Mouse (Mus musculus) kidney, embryonic 15.5 days (tissue): ENCODE data around the gene Slc25a42. TPM values are rescaled to one million over a fixed set of nuclear protein-coding genes. Genes with fewer than 3 reads are reported as not detected.
A peak's percentile ranks its signal among the peaks of the same experiment; 100 is the strongest.

Experiments used
- ATAC-seq: fragments of 200-750 bp; cut with Nextera tagmentation; replicated peaks from 2 replicates; pipeline ENCODE4 v1.8.0; 2017; ENCODE audit warnings: moderate TSS enrichment; ENCODE audit not compliant: low FRiP score
- H3K27ac ChIP-seq: fragments of 300-500 bp; sonication (generic); 2 replicates; pipeline ENCODE4 v1.5.1; 2015; ENCODE audit warnings: mild to moderate bottlenecking, inconsistent platforms
- H3K27me3 ChIP-seq: fragments of 300-500 bp; sonication (generic); 2 replicates; pipeline ENCODE4 v1.6.1; 2015; ENCODE audit warnings: inconsistent platforms
- H3K36me3 ChIP-seq: fragments of 300-500 bp; sonication (generic); 2 replicates; pipeline ENCODE4 v1.6.1; 2015; ENCODE audit warnings: inconsistent platforms
- H3K4me1 ChIP-seq: fragments of 300-500 bp; sonication (generic); 2 replicates; pipeline ENCODE4 v1.6.1; 2015; ENCODE audit warnings: inconsistent platforms
- H3K4me2 ChIP-seq: fragments of 300-500 bp; sonication (generic); 2 replicates; pipeline ENCODE4 v1.6.1; 2015; ENCODE audit warnings: moderate library complexity, mild to moderate bottlenecking, inconsistent platforms
- H3K4me3 ChIP-seq: fragments of 300-500 bp; sonication (generic); replicated peaks from 2 replicates; pipeline ENCODE4 v1.5.1; 2015; ENCODE audit warnings: mild to moderate bottlenecking, inconsistent platforms
- H3K9ac ChIP-seq: fragments of 300-500 bp; sonication (generic); 2 replicates; pipeline ENCODE4 v1.6.1; 2015; ENCODE audit warnings: mild to moderate bottlenecking, inconsistent platforms
- H3K9me3 ChIP-seq: fragments of 300-500 bp; sonication (generic); replicated peaks from 2 replicates; pipeline ENCODE4 v1.6.1; 2016; ENCODE audit warnings: inconsistent platforms
- WGBS: fragments of 180-500 bp; shearing (Covaris S2); methylation state at CpG from one replicate; pipeline ENCODE4 v1.1.7; 2015; ENCODE audit warnings: mixed read lengths; 5-methylcytosine and 5-hydroxymethylcytosine counted together
- polyA plus RNA-seq: library from polyadenylated mRNA; unstranded; fragments of >200 nt; fragmentation: Nextera tagmentation; extraction: Ambion mirVana; gene quantifications from 2 replicates; pipeline ENCODE4 v1.2.1, GENCODE M21; 2015

Slc25a42 gene
- polyA plus RNA-seq, 1 experiment from 2014 or later: 4.8 TPM

- H3K27ac ChIP-seq: no peak overlapping the region
- no peaks in the 10 kb centered on the region for H3K36me3 ChIP-seq
- peak overlapping the region; percentile 99 for H3K4me2 ChIP-seq
- no peaks in the 10 kb centered on the region for H3K9me3 ChIP-seq
- peak overlapping the region; percentile 73 for H3K4me3 ChIP-seq
- ATAC-seq: no peak
- 84% methylated on average over 1 of the region's 1 CpGs for WGBS
- H3K4me1 ChIP-seq: peaks cover 23% of the 10 kb centered on the region
- peak overlapping the region; percentile 68 for H3K9ac ChIP-seq
- no peaks in the 10 kb centered on the region for H3K27me3 ChIP-seq
Observed at GRCm38 (mm10) chr8:70211275-70211674, 830 bp downstream of the Slc25a42 start.

DNA sequence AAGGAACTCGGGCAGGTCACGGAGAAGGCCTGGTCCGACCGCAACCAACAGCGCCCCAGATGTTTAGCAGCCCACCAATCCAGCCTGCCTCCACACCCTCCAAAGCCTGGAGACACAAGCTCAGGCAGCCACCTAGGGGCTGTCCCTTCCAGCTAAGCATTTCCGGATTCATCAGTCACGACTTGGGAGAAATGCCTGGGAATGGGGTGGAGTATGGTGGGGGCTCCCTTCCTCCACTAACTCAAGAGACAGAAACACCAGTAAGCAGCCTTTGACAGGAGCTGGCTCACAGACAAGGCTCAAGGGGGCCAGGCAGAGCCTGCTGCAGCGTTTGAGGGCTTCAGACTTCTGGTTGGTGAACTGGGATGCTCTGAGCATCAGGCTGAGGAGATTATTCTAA, 1.6 kb downstream of the Slc25a42 start:
- no peak for ATAC-seq
- Histone ChIP-seq H3K9me3 (no peaks in the 10 kb centered on the region), H3K27me3 (no peaks in the 10 kb centered on the region), H3K9ac (no peak overlapping the region), H3K4me1 (peaks cover 23% of the 10 kb centered on the region), H3K4me3 (no peak overlapping the region), H3K36me3 (no peaks in the 10 kb centered on the region), H3K4me2 (peak overlapping the region; percentile 22), H3K27ac (no peak overlapping the region)
- 14% methylated on average over 8 of the region's 8 CpGs for WGBS

GRCm38 (mm10) chr8:70208130-70208529, 4.0 kb downstream of the Slc25a42 start:
- no peak for ATAC-seq

DNA sequence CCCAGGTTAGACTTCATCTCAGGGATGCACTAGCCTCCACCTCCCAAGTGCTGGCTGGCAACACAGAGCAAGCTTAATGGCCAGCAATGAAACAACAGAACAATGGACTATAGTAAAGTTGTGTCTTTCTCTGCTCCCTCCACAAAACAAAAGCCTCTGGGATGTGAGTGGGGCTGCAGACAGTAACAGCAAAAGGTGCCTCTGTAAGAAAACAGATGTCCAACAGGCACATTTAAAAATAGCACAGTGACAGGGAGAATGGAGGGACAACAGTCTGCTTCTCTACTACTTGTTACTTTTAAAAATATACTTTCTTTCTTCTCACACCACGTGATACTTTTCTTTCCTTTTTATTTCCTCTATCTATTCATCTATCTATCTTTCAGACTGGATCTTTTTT, 7.3 kb downstream of the Slc25a42 start:
- no peaks in the 10 kb centered on the region for H3K27me3 ChIP-seq
- ATAC-seq: no peak
- WGBS: 55% methylated on average over 1 of the region's 1 CpGs
- no peak overlapping the region for H3K27ac ChIP-seq
- no peak overlapping the region for H3K4me3 ChIP-seq
- H3K36me3 ChIP-seq: no peaks in the 10 kb centered on the region
- H3K9me3 ChIP-seq: no peaks in the 10 kb centered on the region
- H3K4me1 ChIP-seq: peaks cover 6% of the 10 kb centered on the region; the same call in 1 of the 2 replicates
- H3K9ac ChIP-seq: no peak overlapping the region
- no peak overlapping the region for H3K4me2 ChIP-seq

More at GRCm38 (mm10) chr8:70208130-70208529, 4.0 kb downstream of the Slc25a42 start:
- no peak overlapping the region for H3K9ac ChIP-seq
- 33% methylated on average over 1 of the region's 1 CpGs for WGBS
- no peak overlapping the region for H3K4me2 ChIP-seq
- no peak overlapping the region for H3K27ac ChIP-seq
- H3K4me3 ChIP-seq: no peak overlapping the region
- peaks cover 21% of the 10 kb centered on the region for H3K4me1 ChIP-seq
- H3K9me3 ChIP-seq: no peaks in the 10 kb centered on the region
- H3K36me3 ChIP-seq: no peaks in the 10 kb centered on the region
- H3K27me3 ChIP-seq: no peaks in the 10 kb centered on the region

GRCm38 (mm10) chr8:70203072-70203471, 9.0 kb downstream of the Slc25a42 start:
- H3K9me3 ChIP-seq: no peaks in the 10 kb centered on the region
- ATAC-seq: no peak
- 76% methylated on average over 4 of the region's 4 CpGs for WGBS
- no peak overlapping the region for H3K27ac ChIP-seq
- H3K36me3 ChIP-seq: no peaks in the 10 kb centered on the region
- H3K27me3 ChIP-seq: no peaks in the 10 kb centered on the region
- H3K9ac ChIP-seq: no peak overlapping the region
- no peak overlapping the region for H3K4me3 ChIP-seq
- H3K4me1 ChIP-seq: peaks cover 6% of the 10 kb centered on the region; the same call in 1 of the 2 replicates
- no peak overlapping the region for H3K4me2 ChIP-seq

DNA sequence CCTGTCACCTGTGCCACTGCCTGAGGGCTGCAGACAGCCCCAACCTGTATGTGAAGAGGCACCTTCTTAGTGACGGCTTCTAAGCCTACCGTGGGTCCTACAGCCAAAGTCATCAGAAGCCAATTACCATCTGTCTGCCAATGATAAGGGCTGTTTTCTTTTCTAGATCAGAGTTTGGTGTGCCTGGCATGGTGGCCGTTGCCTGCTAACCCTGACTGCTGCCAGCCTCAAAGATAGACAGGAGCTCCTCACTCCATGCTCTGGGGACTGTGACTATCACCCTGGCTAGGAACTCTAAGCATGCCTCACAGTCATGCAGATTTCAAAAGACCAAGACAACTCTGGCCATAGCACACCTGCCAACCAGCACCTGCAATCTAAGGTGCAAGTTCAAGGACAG, 10.7 kb downstream of the Slc25a42 start:
- H3K9ac ChIP-seq: no peak overlapping the region
- H3K4me1 ChIP-seq: peaks cover 6% of the 10 kb centered on the region; the same call in 1 of the 2 replicates
- H3K9me3 ChIP-seq: no peaks in the 10 kb centered on the region
- 73% methylated on average over 3 of the region's 3 CpGs for WGBS
- H3K4me2 ChIP-seq: no peak overlapping the region
- no peaks in the 10 kb centered on the region for H3K36me3 ChIP-seq
- no peak; the same call in 1 of the 2 replicates for ATAC-seq
- H3K27me3 ChIP-seq: no peaks in the 10 kb centered on the region
- no peak overlapping the region for H3K27ac ChIP-seq
- H3K4me3 ChIP-seq: no peak overlapping the region

- WGBS: 49% methylated on average over 5 of the region's 5 CpGs
- Histone ChIP-seq H3K27ac (no peak overlapping the region), H3K4me3 (no peak overlapping the region), H3K4me2 (no peak overlapping the region), H3K36me3 (no peaks in the 10 kb centered on the region), H3K27me3 (no peaks in the 10 kb centered on the region), H3K4me1 (peaks cover 6% of the 10 kb centered on the region; the same call in 1 of the 2 replicates), H3K9ac (no peak overlapping the region), H3K9me3 (no peaks in the 10 kb centered on the region)
- ATAC-seq: peak; percentile 47
Observed at GRCm38 (mm10) chr8:70200098-70200681, 11.9 kb downstream of the Slc25a42 start.

DNA sequence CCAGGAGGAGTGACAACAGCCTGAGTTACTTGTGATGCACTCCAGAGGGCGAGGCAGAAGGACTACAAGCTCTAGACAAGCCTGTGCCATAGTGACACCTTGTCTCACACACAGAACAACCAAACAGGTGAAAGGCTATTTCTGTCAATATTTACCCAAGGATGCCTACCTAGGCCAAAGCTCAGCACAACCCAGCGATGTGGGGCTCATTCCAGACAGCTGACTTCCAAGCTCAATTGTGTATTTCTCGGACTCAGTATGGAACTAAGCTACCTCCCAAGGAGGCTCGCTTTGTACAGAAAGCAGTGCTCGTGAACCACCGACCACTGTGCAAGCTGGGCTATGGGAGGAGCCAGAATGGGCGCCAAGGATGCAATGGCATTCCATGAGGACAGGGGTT, 14.5 kb downstream of the Slc25a42 start:
- Histone ChIP-seq H3K27ac (no peak overlapping the region), H3K27me3 (no peaks in the 10 kb centered on the region), H3K36me3 (no peaks in the 10 kb centered on the region), H3K4me3 (no peak overlapping the region), H3K4me2 (no peak overlapping the region), H3K9me3 (no peaks in the 10 kb centered on the region), H3K4me1 (peaks cover 6% of the 10 kb centered on the region; the same call in 1 of the 2 replicates), H3K9ac (no peak overlapping the region)
- 55% methylated on average over 7 of the region's 7 CpGs for whole genome bisulfite sequencing
- ATAC-seq: no peak

DNA sequence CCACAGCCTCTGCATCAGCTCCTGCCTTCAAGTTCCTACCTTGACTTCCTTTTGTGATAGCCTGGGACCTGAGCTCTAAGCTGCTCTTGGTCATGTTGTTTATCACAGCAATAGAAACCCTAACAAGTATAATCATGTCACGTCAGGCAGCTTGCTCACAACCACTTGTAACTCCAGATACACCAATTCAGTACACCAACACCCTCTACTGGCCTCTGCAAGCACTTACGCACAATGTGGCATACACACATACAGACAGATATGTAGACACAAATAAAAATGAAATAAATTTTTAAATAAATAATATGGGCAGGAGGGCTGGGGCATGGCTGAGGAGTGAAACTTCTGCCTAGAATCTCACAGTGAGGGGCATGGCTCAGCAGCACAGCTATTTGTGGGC, 16.3 kb downstream of the Slc25a42 start:
- WGBS: 73% methylated on average over 2 of the region's 2 CpGs
- no peaks in the 10 kb centered on the region for H3K9me3 ChIP-seq
- no peak overlapping the region for H3K4me2 ChIP-seq
- H3K27ac ChIP-seq: no peak overlapping the region
- no peaks in the 10 kb centered on the region for H3K36me3 ChIP-seq
- no peak for ATAC-seq
- H3K27me3 ChIP-seq: no peaks in the 10 kb centered on the region
- no peak overlapping the region for H3K4me3 ChIP-seq
- no peak overlapping the region for H3K9ac ChIP-seq
- peaks cover 6% of the 10 kb centered on the region; the same call in 1 of the 2 replicates for H3K4me1 ChIP-seq

GRCm38 (mm10) chr8:70194191-70194590, 17.9 kb downstream of the Slc25a42 start:
- Histone ChIP-seq H3K36me3 (no peaks in the 10 kb centered on the region), H3K9me3 (no peaks in the 10 kb centered on the region), H3K9ac (no peak overlapping the region), H3K4me2 (no peak overlapping the region), H3K27ac (no peak overlapping the region), H3K27me3 (no peaks in the 10 kb centered on the region), H3K4me3 (no peak overlapping the region), H3K4me1 (no peaks in the 10 kb centered on the region)
- ATAC-seq: no peak
- 78% methylated on average over 3 of the region's 3 CpGs for WGBS

DNA sequence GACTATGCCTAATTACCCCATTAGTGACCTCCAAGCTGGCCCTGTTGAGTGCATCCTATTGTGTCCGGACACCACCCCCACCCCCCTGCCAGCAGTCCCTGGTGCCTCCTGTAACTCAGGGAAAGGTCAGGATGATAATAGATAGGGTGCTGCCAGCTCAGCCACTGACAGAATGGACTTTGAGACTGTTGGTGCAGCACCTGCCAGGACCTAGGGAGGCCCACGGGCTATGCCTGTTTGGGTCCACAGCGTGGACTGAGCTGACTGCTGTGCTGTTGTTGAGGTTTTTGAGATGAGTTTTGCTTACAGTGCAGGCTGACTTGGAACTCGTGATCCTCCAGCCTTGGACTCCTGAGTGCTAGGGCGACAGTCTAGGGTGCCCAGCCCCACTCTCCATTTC, 18.9 kb downstream of the Slc25a42 start:
- no peaks in the 10 kb centered on the region for H3K27me3 ChIP-seq
- no peak overlapping the region for H3K27ac ChIP-seq
- H3K9ac ChIP-seq: no peak overlapping the region
- 66% methylated on average over 5 of the region's 5 CpGs for WGBS
- no peaks in the 10 kb centered on the region for H3K36me3 ChIP-seq
- H3K9me3 ChIP-seq: no peaks in the 10 kb centered on the region
- H3K4me3 ChIP-seq: no peak overlapping the region
- no peak overlapping the region for H3K4me2 ChIP-seq
- H3K4me1 ChIP-seq: no peaks in the 10 kb centered on the region
- no peak for ATAC-seq

GRCm38 (mm10) chr8:70188707-70189106, 23.4 kb downstream of the Slc25a42 start:
- H3K36me3 ChIP-seq: peaks cover 6% of the 10 kb centered on the region; the same call in 1 of the 2 replicates
- H3K4me3 ChIP-seq: no peak overlapping the region
- no peak overlapping the region for H3K4me2 ChIP-seq
- H3K27ac ChIP-seq: no peak overlapping the region
- H3K9ac ChIP-seq: no peak overlapping the region
- H3K9me3 ChIP-seq: no peaks in the 10 kb centered on the region
- no peaks in the 10 kb centered on the region for H3K27me3 ChIP-seq
- 0 out of 2 replicates have a peak, but pooled peaks cover 4% of the 10 kb centered on the region for H3K4me1 ChIP-seq
- ATAC-seq: no peak
- WGBS: 66% methylated on average over 7 of the region's 7 CpGs

GRCm38 (mm10) chr8:70183194-70183593, 28.9 kb downstream of the Slc25a42 start:
- ATAC-seq: no peak
- H3K36me3 ChIP-seq: peaks cover 51% of the 10 kb centered on the region
- no peak overlapping the region for H3K4me3 ChIP-seq
- H3K27me3 ChIP-seq: no peaks in the 10 kb centered on the region
- H3K9ac ChIP-seq: no peak overlapping the region
- no peaks in the 10 kb centered on the region for H3K9me3 ChIP-seq
- 0 out of 2 replicates have a peak, but pooled peaks cover 4% of the 10 kb centered on the region for H3K4me1 ChIP-seq
- 86% methylated on average over 4 of the region's 4 CpGs for WGBS
- no peak overlapping the region for H3K4me2 ChIP-seq
- H3K27ac ChIP-seq: no peak overlapping the region
